Mouse (Mus musculus) limb, embryonic 13.5 days (tissue): ENCODE results near the gene Mvp. TPM values are rescaled to one million over a fixed set of nuclear protein-coding genes. Genes with fewer than 3 reads are reported as not detected.

Experiments used
- microRNA-seq: library from miRNA; unstranded; fragments of <30 nt; microRNA quantifications from one replicate; pipeline ENCODE4, GENCODE M21; 2016
- polyA plus RNA-seq: library from polyadenylated mRNA; unstranded; fragments of >200 nt; fragmentation: Nextera tagmentation; extraction: Ambion mirVana; gene quantifications from 2 replicates; pipeline ENCODE4 v1.2.1, GENCODE M21; 2015

Mvp gene
- polyA plus RNA-seq, 1 experiment from 2014 or later, result 5.6 TPM

Small RNAs within 50 kb of the gene (microRNA-seq; reads per million reads assigned to microRNA genes)
- gene Gm44343, result not detected

Other genes with a start within 250 kb of the Mvp start
- gene Gdpd3, start 248.3 kb downstream of the Mvp start, polyA plus RNA-seq, result 1.7 and 2.1 TPM in 2 replicates
- 114 and 121 TPM in 2 replicates for gene Ypel3, start 237.7 kb downstream of the Mvp start, polyA plus RNA-seq
- gene Tbx6, start 233.1 kb downstream of the Mvp start, polyA plus RNA-seq, result 0.53 and 0.64 TPM in 2 replicates
- 287 and 322 TPM in 2 replicates for gene Ppp4c, start 222.1 kb downstream of the Mvp start, polyA plus RNA-seq
- gene Fam57b, start 217.0 kb downstream of the Mvp start, polyA plus RNA-seq, result 0.18 and 0.52 TPM in 2 replicates
- gene 4930451I11Rik, start 183.0 kb downstream of the Mvp start, polyA plus RNA-seq, result not detected in 2 replicates
- gene Doc2a, start 167.2 kb downstream of the Mvp start, polyA plus RNA-seq, result 1.5 and 1.9 TPM in 2 replicates
- gene Hirip3, start 152.6 kb downstream of the Mvp start, polyA plus RNA-seq, result 39.8 and 48.3 TPM in 2 replicates
- 96.8 and 108 TPM in 2 replicates for gene Ino80e, start 152.2 kb downstream of the Mvp start, polyA plus RNA-seq
- gene Taok2, start 129.9 kb downstream of the Mvp start, polyA plus RNA-seq, result 54.4 and 57.2 TPM in 2 replicates
- gene Tmem219, start 91.7 kb downstream of the Mvp start, polyA plus RNA-seq, result 24.5 and 27.0 TPM in 2 replicates
- 16.9 and 17.2 TPM in 2 replicates for gene Kctd13, start 85.7 kb downstream of the Mvp start, polyA plus RNA-seq
- gene Asphd1, start 65.0 kb downstream of the Mvp start, polyA plus RNA-seq, result 0.20 TPM in 1 of 2 replicates, not detected in the other
- 0.33 and 0.66 TPM in 2 replicates for gene Sez6l2, start 64.1 kb downstream of the Mvp start, polyA plus RNA-seq
- gene Cdipt, start 38.7 kb downstream of the Mvp start, polyA plus RNA-seq, result 97.1 and 105 TPM in 2 replicates
- gene Cdiptos, start 38.5 kb downstream of the Mvp start, polyA plus RNA-seq, result 0.65 and 1.9 TPM in 2 replicates
- gene Pagr1b, start 1.9 kb upstream of the Mvp start, polyA plus RNA-seq, result 0.31 TPM in 1 of 2 replicates, not detected in the other
- 48.2 and 70.2 TPM in 2 replicates for gene Pagr1a, start 2.7 kb upstream of the Mvp start, polyA plus RNA-seq
- 52.2 and 64.8 TPM in 2 replicates for gene Gm42742, start 6.5 kb upstream of the Mvp start, polyA plus RNA-seq
- gene Prrt2, start 6.6 kb upstream of the Mvp start, polyA plus RNA-seq, result 6.9 and 10.4 TPM in 2 replicates
- gene Maz, start 12.4 kb upstream of the Mvp start, polyA plus RNA-seq, result 61.9 and 64.6 TPM in 2 replicates
- gene Kif22, start 27.9 kb upstream of the Mvp start, polyA plus RNA-seq, result 113 and 118 TPM in 2 replicates
- gene Zg16, start 72.7 kb upstream of the Mvp start, polyA plus RNA-seq, result not detected in 2 replicates
- 2.6 and 2.7 TPM in 2 replicates for gene AI467606, start 76.7 kb upstream of the Mvp start, polyA plus RNA-seq
- 3.1 and 3.4 TPM in 2 replicates for gene Qprt, start 107.6 kb upstream of the Mvp start, polyA plus RNA-seq
- 0.25 and 0.34 TPM in 2 replicates for gene Spn, start 123.2 kb upstream of the Mvp start, polyA plus RNA-seq
- gene Cd2bp2, start 181.4 kb upstream of the Mvp start, polyA plus RNA-seq, result 72.2 and 72.4 TPM in 2 replicates
- 31.7 and 34.8 TPM in 2 replicates for gene Tbc1d10b, start 193.8 kb upstream of the Mvp start, polyA plus RNA-seq
- gene Mylpf, start 194.3 kb upstream of the Mvp start, polyA plus RNA-seq, result 350 and 353 TPM in 2 replicates
- gene Zfp553, start 218.4 kb upstream of the Mvp start, polyA plus RNA-seq, result 51.8 and 52.1 TPM in 2 replicates
- 23.5 and 27.9 TPM in 2 replicates for gene Sept1, start 218.5 kb upstream of the Mvp start, polyA plus RNA-seq
- gene Zfp771, start 229.7 kb upstream of the Mvp start, polyA plus RNA-seq, result 75.1 and 82.7 TPM in 2 replicates
- gene Dctpp1, start 246.1 kb upstream of the Mvp start, polyA plus RNA-seq, result 172 and 176 TPM in 2 replicates